21 mouse cellular contexts compared by ENCODE assay signal in the genomic region with DNA sequence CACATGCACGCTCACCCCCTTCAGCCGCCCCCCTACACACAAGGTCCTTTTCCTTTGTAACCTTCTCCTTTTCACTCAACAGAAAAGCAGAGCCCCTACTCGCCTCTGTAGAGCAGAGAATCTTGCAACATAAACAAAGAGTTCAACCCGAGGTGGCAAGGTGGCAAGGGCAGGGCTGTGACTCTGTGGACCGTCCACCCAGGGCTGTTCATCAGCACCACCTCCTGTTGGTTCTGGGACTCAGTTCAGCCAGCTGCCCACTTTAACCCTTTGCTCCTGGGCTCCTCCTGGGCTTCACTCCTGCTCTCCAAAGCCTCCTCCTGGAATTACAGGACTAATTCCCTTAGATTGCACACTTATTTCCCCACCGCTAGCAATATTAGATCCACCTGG. TPM values are rescaled to one million over a fixed set of nuclear protein-coding genes. Genes with fewer than 3 reads are reported as not detected.
DNase-seq lines count a peak whose midpoint lies in the region; ATAC-seq and TF ChIP-seq lines count a peak whose summit lies in the region.
"Had no signal": no experiment of that assay in that cellular context is flagged by ENCODE, and none has a peak within 500 bp of the region (broad histone marks: within the 10 kb centered on the region; RNA-seq: fewer than 3 reads in every experiment).

No protein-coding gene starts in this region.

- H3K27ac ChIP-seq in intestine, postnatal 0 days (ENCODE audit: low read depth, low read length): no peak overlapping the region
- no peak overlapping the region for H3K27ac ChIP-seq in intestine, embryonic 16.5 days (ENCODE audit: low read length)
- H3K27ac ChIP-seq in brown adipose tissue, adult 24 weeks (replicated peaks; ENCODE audit: low read depth, low read length): peak overlapping the region; percentile 43
- H3K27ac ChIP-seq in liver, postnatal 0 days (ENCODE audit: low read depth): peak overlapping the region; percentile 78
- no peak overlapping the region for H3K27ac ChIP-seq in left cerebral cortex, adult 2 months
- H3K27ac ChIP-seq: embryonic facial prominence, embryonic 13.5 days; hindbrain, embryonic 10.5 days; hindbrain, embryonic 15.5 days; midbrain, embryonic 12.5 days; neural tube, embryonic 13.5 days had no signal

- no peaks in the 10 kb centered on the region for H3K4me1 ChIP-seq in intestine, postnatal 0 days (replicated peaks; ENCODE audit: control insufficient read depth, insufficient read depth, low read length)
- H3K4me1 ChIP-seq in intestine, embryonic 16.5 days (ENCODE audit: control insufficient read depth, insufficient read depth, low read length): no peaks in the 10 kb centered on the region; the same call in 1 of the 2 replicates
- H3K4me1 ChIP-seq in brown adipose tissue, adult 24 weeks (ENCODE audit: control insufficient read depth, insufficient read depth, insufficient read length, low read length): peaks cover 10% of the 10 kb centered on the region
- H3K4me1 ChIP-seq in liver, postnatal 0 days (ENCODE audit: insufficient read depth): peaks cover 40% of the 10 kb centered on the region
- H3K4me1 ChIP-seq: embryonic facial prominence, embryonic 13.5 days; hindbrain, embryonic 15.5 days; midbrain, embryonic 12.5 days; neural tube, embryonic 13.5 days had no signal

- no peak overlapping the region for H3K4me2 ChIP-seq in intestine, postnatal 0 days (replicated peaks; ENCODE audit: low read depth)
- H3K4me2 ChIP-seq in intestine, embryonic 16.5 days (ENCODE audit: low read depth, low read length): no peak overlapping the region
- peak overlapping the region; percentile 3; the same call in 1 of the 2 replicates for H3K4me2 ChIP-seq in liver, postnatal 0 days (ENCODE audit: low read depth, low read length)
- H3K4me2 ChIP-seq: embryonic facial prominence, embryonic 13.5 days; hindbrain, embryonic 15.5 days; liver, embryonic 13.5 days; midbrain, embryonic 12.5 days; neural tube, embryonic 13.5 days had no signal

- no peaks in the 10 kb centered on the region for H3K27me3 ChIP-seq in intestine, postnatal 0 days (replicated peaks; ENCODE audit: control insufficient read depth, insufficient read depth, low read length)
- H3K27me3 ChIP-seq in intestine, embryonic 16.5 days (replicated peaks; ENCODE audit: control insufficient read depth, insufficient read depth, low read length): no peaks in the 10 kb centered on the region
- no peaks in the 10 kb centered on the region for H3K27me3 ChIP-seq in liver, postnatal 0 days (ENCODE audit: insufficient read depth, low read length)
- H3K27me3 ChIP-seq: embryonic facial prominence, embryonic 13.5 days; hindbrain, embryonic 15.5 days; liver, embryonic 13.5 days; midbrain, embryonic 12.5 days; neural tube, embryonic 13.5 days had no signal

- TF ChIP-seq CTCF in intestine, postnatal 0 days (IDR thresholded peaks at IDR 0.05; ENCODE audit: low read depth): peak; percentile 43
- peak; percentile 43 for TF ChIP-seq CTCF in liver, postnatal 0 days (IDR thresholded peaks at IDR 0.05; ENCODE audit: low read depth)
- no peak for TF ChIP-seq CTCF in left cerebral cortex, adult 2 months (IDR thresholded peaks at IDR 0.05)

- ATAC-seq in intestine, postnatal 0 days: no peak
- no peak for ATAC-seq in intestine, embryonic 16.5 days
- peak; percentile 66 for ATAC-seq in liver, postnatal 0 days
- no peak for ATAC-seq in erythroid progenitor cell, adult 5-6 weeks (replicated peaks; ENCODE audit: low FRiP score, poor library complexity, severe bottlenecking)
- ATAC-seq: inflammation-experienced regulatory T-cells, adult 6 months had no signal

- no peak overlapping the region for H3K4me3 ChIP-seq in intestine, postnatal 0 days (ENCODE audit: low read depth, low read length)
- no peak overlapping the region for H3K4me3 ChIP-seq in intestine, embryonic 16.5 days (ENCODE audit: low read length)
- H3K4me3 ChIP-seq in brown adipose tissue, adult 24 weeks (ENCODE audit: insufficient read depth, low read depth, low read length): no peak overlapping the region
- H3K4me3 ChIP-seq in liver, postnatal 0 days (ENCODE audit: low read depth, low read length): no peak overlapping the region
- no peak overlapping the region for H3K4me3 ChIP-seq in left cerebral cortex, adult 2 months
- H3K4me3 ChIP-seq: embryonic facial prominence, embryonic 13.5 days; hindbrain, embryonic 10.5 days; hindbrain, embryonic 15.5 days; liver, embryonic 13.5 days; midbrain, embryonic 12.5 days; myocyte; neural tube, embryonic 13.5 days had no signal

- no peaks in the 10 kb centered on the region for H3K36me3 ChIP-seq in intestine, postnatal 0 days (ENCODE audit: control insufficient read depth, insufficient read depth)
- H3K36me3 ChIP-seq in intestine, embryonic 16.5 days (ENCODE audit: control insufficient read depth, insufficient read depth, low read length): no peaks in the 10 kb centered on the region
- peaks cover 3% of the 10 kb centered on the region; the same call in 1 of the 2 replicates for H3K36me3 ChIP-seq in liver, postnatal 0 days (replicated peaks; ENCODE audit: insufficient read depth, low read length)
- H3K36me3 ChIP-seq: embryonic facial prominence, embryonic 13.5 days; hindbrain, embryonic 10.5 days; hindbrain, embryonic 15.5 days; liver, embryonic 13.5 days; midbrain, embryonic 12.5 days; neural tube, embryonic 13.5 days had no signal

- H3K9ac ChIP-seq in intestine, postnatal 0 days (ENCODE audit: low read depth, low read length): no peak overlapping the region
- H3K9ac ChIP-seq in intestine, embryonic 16.5 days (ENCODE audit: low read depth, low read length): no peak overlapping the region
- no peak overlapping the region for H3K9ac ChIP-seq in liver, postnatal 0 days (replicated peaks)
- H3K9ac ChIP-seq: embryonic facial prominence, embryonic 13.5 days; forebrain, postnatal 0 days; hindbrain, embryonic 15.5 days; liver, embryonic 13.5 days; midbrain, embryonic 12.5 days; neural tube, embryonic 13.5 days had no signal

- H3K9me3 ChIP-seq in intestine, postnatal 0 days (ENCODE audit: control insufficient read depth): no peaks in the 10 kb centered on the region
- no peaks in the 10 kb centered on the region for H3K9me3 ChIP-seq in intestine, embryonic 16.5 days (ENCODE audit: control insufficient read depth, low read length)
- no peaks in the 10 kb centered on the region for H3K9me3 ChIP-seq in liver, postnatal 0 days (ENCODE audit: low read length)
- H3K9me3 ChIP-seq: embryonic facial prominence, embryonic 13.5 days; hindbrain, embryonic 10.5 days; hindbrain, embryonic 15.5 days; liver, embryonic 13.5 days; midbrain, embryonic 12.5 days; neural tube, embryonic 13.5 days had no signal

- 41% methylated on average over 6 of the region's 6 CpGs for WGBS in intestine, postnatal 0 days
- 35% methylated on average over 6 of the region's 6 CpGs for WGBS in intestine, embryonic 16.5 days
- WGBS in liver, postnatal 0 days (ENCODE audit: insufficient replicate concordance): 49% methylated on average over 6 of the region's 6 CpGs

- intact Hi-C loops in left cerebral cortex, adult 2 months (cut with DNase I): no loop called here

- TF ChIP-seq EP300 in liver, postnatal 0 days (IDR thresholded peaks at IDR 0.05; ENCODE audit: low read depth): no peak

- DNase-seq in 3T3-L1 (ENCODE audit: low read depth, low spot score): peak; percentile 25
- DNase-seq in liver, postnatal 0 days: peak; percentile 28
- DNase-seq in left cerebral cortex, adult 2 months (ENCODE audit: extremely low spot score in 1 of 2, low spot score in 2 of 2): no peak
- DNase-seq in frontal cortex, adult 2 months (ENCODE audit: extremely low spot score in 1 of 2, low spot score in 1 of 2): no peak
- DNase-seq: cerebellum, adult 8-10 months; forebrain, postnatal 0 days; gastrocnemius, postnatal 10 days; kidney, adult 8-10 months; liver, embryonic 13.5 days; thymus, postnatal 14 days had no signal

RNA-seq across cellular contexts. Expression of a gene that starts 12.7 kb away (rescaled TPM):
- polyA plus RNA-seq in intestine, postnatal 0 days (2015; fragmentation: Nextera tagmentation; extraction: Ambion mirVana): 21.1 and 21.3 TPM in 2 replicates
- 5.7 and 6.2 TPM in 2 replicates for polyA plus RNA-seq in intestine, embryonic 16.5 days (2015; fragmentation: Nextera tagmentation; extraction: Ambion mirVana)
- 23.6 and 27.6 TPM in 2 replicates for polyA plus RNA-seq in brown adipose tissue, adult 24 weeks (2012; ENCODE audit: insufficient read depth, insufficient read length, missing spikeins)
- 34.0 and 39.8 TPM in 2 replicates for polyA plus RNA-seq in liver, postnatal 0 days (2015; fragmentation: Nextera tagmentation; extraction: Ambion mirVana)
- total RNA-seq in left cerebral cortex, adult 2 months (2021): 10 to 100 TPM; 60.5 to 63.5 TPM
- polyA plus RNA-seq in frontal cortex, adult 2 months (2012; rRNA removed): 52.8 TPM in 2 replicates
- 10.5 and 15.9 TPM in 2 replicates for total RNA-seq in erythroid progenitor cell, adult 5-6 weeks (2015; ENCODE audit: low replicate concordance)
- total RNA-seq in erythroid progenitor cell, adult 5-6 weeks (2017; ENCODE audit: low replicate concordance): 11.7 and 17.5 TPM in 2 replicates

Comparison
In these comparisons a context has a peak if more than half of its experiments do, and no peak if none do; other contexts are left out.
1. H3K27ac ChIP-seq: peak in brown adipose tissue, adult 24 weeks (single experiment) and liver, postnatal 0 days (single experiment); none in intestine, postnatal 0 days (single experiment), intestine, embryonic 16.5 days (single experiment) and left cerebral cortex, adult 2 months (single experiment).
2. DNase-seq: peak in 3T3-L1 (single experiment) and liver, postnatal 0 days (single experiment); none in left cerebral cortex, adult 2 months (0 of 2) and frontal cortex, adult 2 months (0 of 2).